Mouse (Mus musculus) C2C12 (cell line): ENCODE data around the gene Ppp1r1b.

Experiments
- CEBPB ChIP-seq: IDR thresholded peaks from one replicate; pipeline ENCODE4 v1.6.1; 2011; ENCODE audit warnings: low read depth, mild to moderate bottlenecking, control low read depth, moderate library complexity
- CTCF ChIP-seq: IDR thresholded peaks from one replicate; pipeline ENCODE4 v1.5.1; 2011; ENCODE audit not compliant: control insufficient read depth, insufficient read depth, insufficient read length
- MYOD1 ChIP-seq: IDR thresholded peaks from one replicate; pipeline ENCODE4 v1.6.1; 2011; ENCODE audit warnings: low read depth; ENCODE audit not compliant: control insufficient read depth, insufficient read length
- MYOG ChIP-seq: IDR thresholded peaks from one replicate; pipeline ENCODE4 v1.6.1; 2011; ENCODE audit not compliant: control insufficient read depth, insufficient read length; ENCODE audit errors: extremely low read depth

- TF ChIP-seq CTCF (no peak), CEBPB (no peak), MYOD1 (no peak), MYOG (no peak)
Observed at GRCm38 (mm10) chr11:98328031-98328370, 20.2 kb upstream of the Ppp1r1b start.
